Mouse (Mus musculus): Measurements from ENCODE around the gene Galm. TPM values are rescaled to one million over a fixed set of nuclear protein-coding genes. Genes with fewer than 3 reads are reported as not detected.

The Galm gene
- total RNA-seq (2022): 1 to 10 TPM; 1.9 to 3.0 (median 2.4) TPM

DNA sequence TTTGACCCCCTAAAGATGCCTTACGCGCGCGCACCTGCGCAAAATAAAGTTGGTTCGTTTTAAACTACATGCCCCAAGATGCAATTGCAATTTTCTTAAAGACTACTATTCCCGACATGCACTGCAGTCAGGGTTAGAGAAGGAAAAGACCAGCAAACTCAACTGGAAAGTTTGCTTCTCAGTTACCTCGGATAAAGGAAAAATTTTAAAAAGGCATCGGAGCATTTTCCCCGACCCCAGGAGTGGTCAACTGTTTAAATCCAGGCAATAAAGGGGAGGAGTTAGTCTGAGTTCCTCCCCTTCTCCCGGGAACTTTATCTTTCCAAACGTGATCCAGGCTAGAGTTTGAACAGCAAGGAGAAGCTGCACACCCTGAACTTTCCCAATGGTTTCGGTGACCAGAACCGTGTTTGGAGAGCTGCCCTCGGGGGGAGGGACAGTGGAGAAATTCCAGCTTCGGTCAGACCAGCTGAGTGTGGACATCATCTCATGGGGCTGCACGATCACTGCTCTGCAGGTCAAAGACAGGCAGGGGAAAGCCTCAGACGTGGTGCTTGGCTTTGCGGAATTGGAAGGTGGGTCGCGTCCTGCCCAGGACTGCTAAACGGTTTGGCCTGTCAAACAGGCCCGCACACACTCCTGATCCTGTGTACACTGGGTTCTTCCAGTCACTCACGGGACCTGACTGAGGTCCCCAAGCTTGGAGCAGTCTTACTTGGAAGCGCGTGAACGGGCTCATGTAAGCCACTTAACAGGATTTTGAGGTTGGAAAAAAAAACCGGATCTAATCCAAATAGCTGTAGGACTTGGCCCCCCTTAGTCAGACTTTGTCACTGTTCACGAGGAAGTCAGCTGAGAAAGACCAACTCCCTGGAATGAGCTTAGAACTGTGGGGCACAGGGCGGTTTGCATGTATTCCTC is at the start of gene Galm:
Galm (plus strand) TSS at position 141 of the 921 bp plus-strand sequence.
- DNase-seq (ENCODE audit: low spot score in 2 of 2): peak; percentile 39 to 47

DNA sequence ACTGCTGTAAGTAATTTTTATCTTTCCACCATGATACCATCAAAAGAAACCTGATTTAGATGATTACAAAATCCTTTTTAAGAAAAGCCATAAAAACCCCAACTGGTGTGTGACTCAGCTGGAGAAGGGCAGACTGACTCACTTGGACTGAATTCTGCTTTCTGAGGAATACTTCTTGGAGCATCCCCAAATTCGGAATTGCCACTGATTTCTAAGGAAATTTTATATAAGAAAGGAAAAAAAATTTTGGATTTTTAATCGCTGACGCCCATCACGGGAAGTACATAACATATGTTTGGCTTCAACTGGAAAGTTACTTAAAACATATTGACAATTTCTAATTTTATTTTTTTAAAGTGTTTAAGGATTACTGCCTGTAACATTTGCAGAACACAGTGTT is 48.5 kb upstream of the Galm start:
- DNase-seq (ENCODE audit: low spot score in 2 of 2): no peak

- no peak for DNase-seq (ENCODE audit: low spot score in 2 of 2)
Observed at GRCm38 (mm10) chr17:80083223-80083622, 44.0 kb upstream of the Galm start.

DNA sequence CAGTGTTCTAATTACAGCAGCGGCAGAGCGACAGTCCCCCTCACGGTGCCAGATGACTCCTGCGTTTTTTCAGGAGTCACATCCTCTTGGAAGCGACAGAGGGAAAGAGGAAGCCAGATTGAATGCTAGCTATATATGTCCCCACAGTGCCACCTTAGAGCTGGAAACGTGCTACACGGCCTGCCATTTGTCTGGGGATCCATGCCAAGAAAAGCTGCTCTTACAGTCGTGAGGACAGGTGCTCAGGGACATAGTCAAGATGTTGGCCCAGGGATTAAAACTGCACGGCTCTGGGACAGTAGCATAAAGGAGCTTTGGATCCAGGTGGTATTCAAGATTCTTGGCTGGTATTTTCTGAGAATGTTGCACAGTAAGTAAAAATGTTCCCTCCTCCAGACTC is 42.8 kb upstream of the Galm start:
- DNase-seq (ENCODE audit: low spot score in 2 of 2): no peak

GRCm38 (mm10) chr17:80086591-80086990 is 40.7 kb upstream of the Galm start:
- no peak for DNase-seq (ENCODE audit: low spot score in 2 of 2)

- DNase-seq (ENCODE audit: low spot score in 2 of 2): no peak
Observed at GRCm38 (mm10) chr17:80088168-80088567, 39.1 kb upstream of the Galm start.

DNA sequence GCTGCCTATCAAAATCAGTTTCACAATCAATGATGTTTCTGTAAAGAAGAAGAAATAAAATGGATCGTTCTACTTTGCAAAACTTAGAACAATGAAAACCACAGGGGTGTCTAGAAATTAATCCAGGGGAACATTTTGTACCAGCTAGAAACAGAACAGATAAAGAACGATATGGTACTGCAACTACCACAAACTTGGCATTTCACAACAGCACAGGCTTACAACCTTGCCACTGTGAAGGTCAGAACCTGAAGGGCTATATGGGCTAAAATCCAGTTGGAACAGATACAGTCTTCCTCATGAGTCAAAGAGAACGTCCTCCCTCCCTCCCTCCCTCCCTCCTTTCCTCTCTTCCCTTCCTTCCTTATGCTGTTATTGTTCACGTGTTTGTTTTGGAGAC is 36.7 kb upstream of the Galm start:
- no peak for DNase-seq (ENCODE audit: low spot score in 2 of 2)

- DNase-seq (ENCODE audit: low spot score in 2 of 2): no peak
Observed at GRCm38 (mm10) chr17:80091879-80092549, 35.3 kb upstream of the Galm start.

- no peak for DNase-seq (ENCODE audit: low spot score in 2 of 2)
Observed at GRCm38 (mm10) chr17:80095254-80095899, 31.9 kb upstream of the Galm start.

DNA sequence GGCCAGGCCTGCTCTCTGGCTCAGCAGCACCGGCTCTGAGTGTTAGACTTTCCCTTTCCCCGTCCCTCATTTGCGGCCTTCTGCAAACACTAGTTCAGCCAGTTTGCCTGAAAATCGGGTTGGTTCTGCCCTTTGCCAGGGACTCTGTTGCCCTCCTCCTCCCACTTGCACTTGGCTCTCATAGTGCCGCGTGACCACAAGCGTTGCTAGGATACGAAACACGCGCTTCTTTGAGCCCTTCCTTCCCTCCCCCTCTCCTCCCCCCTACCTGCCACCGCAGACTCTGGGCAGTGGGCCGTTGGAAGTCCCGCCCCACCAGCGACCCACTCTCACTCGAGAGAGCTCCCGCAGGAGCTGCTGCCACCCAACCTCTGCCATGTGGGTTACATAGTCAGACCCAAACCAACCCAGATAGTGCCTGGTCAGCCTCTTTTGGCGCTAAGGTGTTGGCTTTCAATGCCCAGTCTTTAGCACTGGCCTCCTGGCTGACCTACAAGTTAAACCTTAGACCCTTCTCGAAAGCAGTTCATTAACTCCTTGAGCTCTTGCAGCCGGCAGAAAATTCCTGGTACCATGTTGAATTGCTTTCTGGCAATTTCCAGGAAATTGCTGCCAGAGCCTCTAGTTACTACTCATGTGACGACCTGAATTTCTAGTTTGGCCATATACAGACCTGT is 31.1 kb upstream of the Galm start:
- DNase-seq (ENCODE audit: low spot score in 2 of 2): peak in 1 of 2 experiments; percentile 19

- no peak for DNase-seq (ENCODE audit: low spot score in 2 of 2)
Observed at GRCm38 (mm10) chr17:80096720-80097114, 30.6 kb upstream of the Galm start.

GRCm38 (mm10) chr17:80097221-80097620 is 30.1 kb upstream of the Galm start:
- DNase-seq (ENCODE audit: low spot score in 2 of 2): no peak

- no peak for DNase-seq (ENCODE audit: low spot score in 2 of 2)
Observed at GRCm38 (mm10) chr17:80099823-80100222, 27.4 kb upstream of the Galm start.

- DNase-seq (ENCODE audit: low spot score in 2 of 2): no peak
Observed at GRCm38 (mm10) chr17:80105348-80105978, 21.8 kb upstream of the Galm start.

DNA sequence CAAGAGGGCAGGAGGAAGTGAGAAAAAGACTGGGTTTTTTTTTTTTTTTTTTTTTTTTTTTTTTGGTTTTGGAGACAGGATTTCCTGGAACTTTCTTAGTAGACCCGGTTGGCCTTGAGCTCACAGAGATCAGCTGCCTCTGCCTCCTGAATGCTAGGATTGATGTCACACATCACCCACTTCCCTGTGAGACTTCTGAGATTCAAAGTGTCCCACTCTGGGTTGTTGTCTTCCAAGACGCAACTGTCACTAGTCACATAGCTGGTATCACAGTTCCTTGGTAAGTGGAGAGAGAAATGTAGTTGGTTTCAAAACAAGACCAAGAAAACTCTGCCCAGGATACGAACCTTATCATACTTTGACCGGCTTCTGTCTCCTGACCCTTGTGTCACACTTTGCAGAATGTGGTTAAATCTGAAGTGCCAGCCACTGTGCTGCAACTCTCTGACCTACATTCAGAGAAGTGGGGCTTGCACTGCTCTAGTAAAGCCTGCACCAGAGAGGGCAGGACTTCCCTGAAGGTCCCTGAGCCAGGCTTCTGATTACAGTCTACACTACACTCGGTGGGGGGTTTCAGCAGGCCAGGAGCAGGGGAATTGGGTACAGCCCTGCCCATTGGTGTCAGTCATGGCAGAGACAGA is 14.5 kb upstream of the Galm start:
- no peak for DNase-seq (ENCODE audit: low spot score in 2 of 2)

GRCm38 (mm10) chr17:80113468-80113867 is 13.8 kb upstream of the Galm start:
- no peak for DNase-seq (ENCODE audit: low spot score in 2 of 2)

- no peak for DNase-seq (ENCODE audit: low spot score in 2 of 2)
Observed at GRCm38 (mm10) chr17:80120396-80120795, 6.9 kb upstream of the Galm start.

GRCm38 (mm10) chr17:80121833-80122232 is 5.4 kb upstream of the Galm start:
- DNase-seq (ENCODE audit: low spot score in 2 of 2): no peak

- no peak for DNase-seq (ENCODE audit: low spot score in 2 of 2)
Observed at GRCm38 (mm10) chr17:80124985-80125750, 2.1 kb upstream of the Galm start.

- no peak for DNase-seq (ENCODE audit: low spot score in 2 of 2)
Observed at GRCm38 (mm10) chr17:80126166-80126565, 1.1 kb upstream of the Galm start.
